Mouse (Mus musculus) liver, adult (tissue): ENCODE measurements around the gene Pla2g1b.

ENCODE experiments used
- GATA4 ChIP-seq: IDR thresholded peaks from 2 replicates; pipeline ENCODE4 v1.6.1; 2014; ENCODE audit warnings: mild to moderate bottlenecking, low read length; ENCODE audit not compliant: insufficient replicate concordance

Pla2g1b gene

GRCm38 (mm10) chr5:115507267-115507980 lies 41.4 kb downstream of the Pla2g1b start:
- TF ChIP-seq GATA4: no peak

- TF ChIP-seq GATA4: no peak
Observed at GRCm38 (mm10) chr5:115507981-115508858, 42.2 kb downstream of the Pla2g1b start.

- TF ChIP-seq GATA4: no peak
Observed at GRCm38 (mm10) chr5:115508859-115509147, 42.7 kb downstream of the Pla2g1b start.

- TF ChIP-seq GATA4: no peak
Observed at GRCm38 (mm10) chr5:115509321-115509761, 43.3 kb downstream of the Pla2g1b start.

- TF ChIP-seq GATA4: no peak
Observed at GRCm38 (mm10) chr5:115509790-115510689, 44.0 kb downstream of the Pla2g1b start.

- TF ChIP-seq GATA4: no peak
Observed at GRCm38 (mm10) chr5:115512375-115512774, 46.3 kb downstream of the Pla2g1b start.

- no peak for TF ChIP-seq GATA4
Observed at GRCm38 (mm10) chr5:115513246-115513645, 47.2 kb downstream of the Pla2g1b start.

GRCm38 (mm10) chr5:115513721-115514120 lies 47.7 kb downstream of the Pla2g1b start:
- TF ChIP-seq GATA4: no peak

GRCm38 (mm10) chr5:115514346-115514745 lies 48.3 kb downstream of the Pla2g1b start:
- TF ChIP-seq GATA4: no peak

- no peak for TF ChIP-seq GATA4
Observed at GRCm38 (mm10) chr5:115514896-115515587, 49.0 kb downstream of the Pla2g1b start.

- peak; percentile 65; the same call in 1 of the 2 replicates for TF ChIP-seq GATA4
Observed at GRCm38 (mm10) chr5:115516081-115516907, 50.2 kb downstream of the Pla2g1b start.

- no peak for TF ChIP-seq GATA4
Observed at GRCm38 (mm10) chr5:115516908-115517307, 50.8 kb downstream of the Pla2g1b start.

GRCm38 (mm10) chr5:115517501-115517900 lies 51.4 kb downstream of the Pla2g1b start:
- no peak for TF ChIP-seq GATA4

GRCm38 (mm10) chr5:115520325-115520869 lies 54.3 kb downstream of the Pla2g1b start:
- TF ChIP-seq GATA4: peak; percentile 53; the same call in 1 of the 2 replicates
